Mouse (Mus musculus) forebrain, embryonic 11.5 days (tissue): ENCODE results near the gene Shpk. TPM values are rescaled to one million over a fixed set of nuclear protein-coding genes. Genes with fewer than 3 reads are reported as not detected.

Source experiments
- ATAC-seq: fragments of 200-750 bp; cut with Nextera tagmentation; replicated peaks from 2 replicates; pipeline ENCODE4 v1.8.0; 2017; ENCODE audit warnings: moderate TSS enrichment; ENCODE audit not compliant: low FRiP score
- DNase-seq: peaks from one replicate; pipeline ENCODE4 v3.0.0-alpha.2; 2017; ENCODE audit warnings: low spot score
- H3K27ac ChIP-seq: fragments of 300-500 bp; sonication (generic); 2 replicates; pipeline ENCODE4 v1.5.1; 2014; ENCODE audit warnings: low read depth, low read length
- H3K27me3 ChIP-seq: fragments of 300-500 bp; sonication (generic); 2 replicates; pipeline ENCODE4 v1.6.1; 2014; ENCODE audit warnings: mild to moderate bottlenecking, low read length, mixed read lengths; ENCODE audit not compliant: control insufficient read depth, insufficient read depth
- H3K36me3 ChIP-seq: fragments of 300-500 bp; sonication (generic); 2 replicates; pipeline ENCODE4 v1.6.1; 2014; ENCODE audit warnings: mild to moderate bottlenecking, low read length, moderate library complexity, mixed read lengths; ENCODE audit not compliant: control insufficient read depth, insufficient read depth
- H3K4me1 ChIP-seq: fragments of 300-500 bp; sonication (generic); replicated peaks from 2 replicates; pipeline ENCODE4 v1.6.1; 2014; ENCODE audit warnings: low read length, mixed read lengths; ENCODE audit not compliant: control insufficient read depth, insufficient read depth
- H3K4me2 ChIP-seq: fragments of 300-500 bp; sonication (generic); 2 replicates; pipeline ENCODE4 v1.6.1; 2014; ENCODE audit warnings: low read depth, mild to moderate bottlenecking, low read length, moderate library complexity, mixed read lengths; ENCODE audit not compliant: severe bottlenecking
- H3K4me3 ChIP-seq: fragments of 300-500 bp; sonication (generic); 2 replicates; pipeline ENCODE4 v1.5.1; 2014; ENCODE audit warnings: low read depth, low read length
- H3K9ac ChIP-seq: fragments of 300-500 bp; sonication (generic); 2 replicates; pipeline ENCODE4 v1.6.1; 2014; ENCODE audit warnings: low read length
- H3K9me3 ChIP-seq: fragments of 300-500 bp; sonication (generic); 2 replicates; pipeline ENCODE4 v1.6.1; 2016; ENCODE audit warnings: low read length, mixed read lengths; ENCODE audit not compliant: control insufficient read depth
- WGBS: fragments of 180-500 bp; shearing (Covaris S2); extraction: QIAGEN DNeasy Blood & Tissue Kit; methylation state at CpG from one replicate; pipeline ENCODE4 v1.1.7; 2014; 5-methylcytosine and 5-hydroxymethylcytosine counted together
- polyA plus RNA-seq: library from polyadenylated mRNA; unstranded; fragments of >200 nt; fragmentation: Nextera tagmentation; extraction: Ambion mirVana; gene quantifications from 2 replicates; pipeline ENCODE4 v1.2.1, GENCODE M21; 2014

The Shpk gene
- polyA plus RNA-seq, 1 experiment from 2014 or later = 0.72 TPM

DNA sequence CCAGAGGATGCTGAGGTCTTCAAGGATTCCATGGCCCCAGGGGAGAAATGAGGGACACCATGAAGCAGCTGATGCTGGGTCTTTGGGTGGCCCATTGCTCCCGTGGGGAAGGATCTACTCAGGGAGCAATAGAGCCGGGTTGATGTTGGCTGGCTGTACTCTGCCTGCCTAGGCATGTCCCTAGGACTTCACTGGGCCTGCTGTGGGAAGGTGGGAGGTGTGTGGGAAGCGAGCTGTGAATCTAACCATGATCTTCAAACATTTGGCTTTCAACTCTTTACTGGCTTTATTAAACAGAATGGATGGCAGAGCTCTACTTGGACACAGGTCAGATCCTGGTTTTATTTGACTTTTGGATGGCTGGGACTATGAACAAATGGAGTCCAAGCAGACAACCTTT lies 61.2 kb downstream of the Shpk start:
- ATAC-seq = no peak
- 62% methylated on average over 3 of the region's 3 CpGs for WGBS

DNA sequence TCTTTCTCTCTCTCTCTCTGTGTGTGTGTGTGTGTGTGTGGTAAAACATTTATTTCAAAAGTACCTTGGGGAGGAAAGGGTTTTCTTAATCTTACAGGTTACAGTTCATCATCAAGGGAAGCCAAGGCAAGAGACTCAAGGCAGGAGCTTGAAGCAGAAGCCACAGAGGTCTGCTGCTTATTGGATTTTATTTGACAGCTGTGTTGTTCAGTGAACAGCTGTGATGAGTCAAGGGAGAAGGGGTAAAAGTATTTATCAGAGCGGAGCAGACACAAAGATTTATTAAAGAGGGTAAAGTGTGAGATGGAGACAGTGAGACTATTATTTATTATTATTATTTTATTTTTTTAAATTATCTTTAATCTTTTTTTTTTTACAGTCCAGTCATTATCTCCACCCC lies 62.1 kb downstream of the Shpk start:
- no peaks in the 10 kb centered on the region for H3K9me3 ChIP-seq
- H3K36me3 ChIP-seq = no peaks in the 10 kb centered on the region
- no peak for DNase-seq
- H3K4me1 ChIP-seq = no peaks in the 10 kb centered on the region
- no peak overlapping the region for H3K4me2 ChIP-seq
- no peaks in the 10 kb centered on the region for H3K27me3 ChIP-seq
- no peak overlapping the region for H3K9ac ChIP-seq
- WGBS = 91% methylated on average over 1 of the region's 1 CpGs
- ATAC-seq = no peak
- H3K4me3 ChIP-seq = no peak overlapping the region
- H3K27ac ChIP-seq = no peak overlapping the region

More for the DNA sequence above, 61.2 kb downstream of the Shpk start:
- H3K4me2 ChIP-seq = no peak overlapping the region
- no peaks in the 10 kb centered on the region for H3K27me3 ChIP-seq
- H3K36me3 ChIP-seq = no peaks in the 10 kb centered on the region
- H3K4me3 ChIP-seq = no peak overlapping the region
- DNase-seq = no peak
- no peaks in the 10 kb centered on the region for H3K9me3 ChIP-seq
- no peak overlapping the region for H3K9ac ChIP-seq
- H3K27ac ChIP-seq = no peak overlapping the region
- H3K4me1 ChIP-seq = no peaks in the 10 kb centered on the region

DNA sequence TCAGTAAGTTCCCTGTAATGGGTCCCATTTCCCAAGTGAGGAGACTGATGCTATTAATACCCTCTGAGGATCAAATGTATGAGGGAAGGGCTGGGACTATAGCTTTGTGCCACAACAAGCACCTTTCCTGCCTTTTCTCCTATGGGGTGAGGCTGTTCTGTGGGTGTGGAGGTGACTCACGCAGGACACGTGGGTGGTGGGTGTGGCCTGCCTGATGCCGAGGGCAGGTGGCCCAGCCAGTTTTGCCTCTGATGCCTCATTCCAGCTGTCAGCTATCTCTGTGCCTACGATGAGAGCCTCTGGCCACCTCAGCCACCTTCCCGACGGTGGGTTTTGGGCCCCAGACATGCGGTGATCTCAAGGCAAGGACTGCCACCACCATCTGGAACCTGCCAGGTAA lies 68.0 kb downstream of the Shpk start, which contains the start of gene Trpv3:
Gene Trpv3 (plus strand): TSS at position 122 of the 400 bp plus-strand sequence.
- no peak within 1 kb of the TSS for H3K4me2 ChIP-seq
- H3K9ac ChIP-seq = no peak within 1 kb of the TSS
- no peaks in the 10 kb centered on the region for H3K27me3 ChIP-seq
- H3K4me3 ChIP-seq = no peak within 1 kb of the TSS
- H3K9me3 ChIP-seq = no peaks in the 10 kb centered on the region
- DNase-seq = no peak
- no peaks in the 10 kb centered on the region for H3K36me3 ChIP-seq
- no peak within 1 kb of the TSS for H3K27ac ChIP-seq
- WGBS = 94% methylated on average over 7 of the region's 7 CpGs
- no peaks in the 10 kb centered on the region for H3K4me1 ChIP-seq
- ATAC-seq = no peak

Other genes starting within 250 kb of the Shpk start
- gene Atp2a3, start 238.3 kb upstream of the Shpk start, polyA plus RNA-seq = 0.73 and 1.3 TPM in 2 replicates
- gene P2rx1, start 200.4 kb upstream of the Shpk start, polyA plus RNA-seq = 1.1 and 1.6 TPM in 2 replicates
- 4.7 and 5.2 TPM in 2 replicates for gene Camkk1, start 180.5 kb upstream of the Shpk start, polyA plus RNA-seq
- 12.6 and 13.2 TPM in 2 replicates for gene Ncbp3, start 151.7 kb upstream of the Shpk start, polyA plus RNA-seq
- gene Itgae, start 108.9 kb upstream of the Shpk start, polyA plus RNA-seq = 0.36 and 0.64 TPM in 2 replicates
- gene Haspin, start 61.2 kb upstream of the Shpk start, polyA plus RNA-seq = 22.0 and 23.6 TPM in 2 replicates
- 0.12 TPM in 1 of 2 replicates, not detected in the other for gene P2rx5, start 39.0 kb upstream of the Shpk start, polyA plus RNA-seq
- 122 and 135 TPM in 2 replicates for gene Emc6, start 22.4 kb upstream of the Shpk start, polyA plus RNA-seq
- gene Tax1bp3, start 22.4 kb upstream of the Shpk start, polyA plus RNA-seq = 157 and 171 TPM in 2 replicates
- gene Ctns, start 418 bp upstream of the Shpk start, polyA plus RNA-seq = 19.7 and 19.8 TPM in 2 replicates
- gene Trpv1, start 34.8 kb downstream of the Shpk start, polyA plus RNA-seq = not detected in 2 replicates
- not detected in 2 replicates for gene Trpv3, start 67.9 kb downstream of the Shpk start, polyA plus RNA-seq
- gene Aspa, start 130.1 kb downstream of the Shpk start, polyA plus RNA-seq = 0.12 TPM in 1 of 2 replicates, not detected in the other
- gene Gm49340, start 130.3 kb downstream of the Shpk start, polyA plus RNA-seq = not detected in 2 replicates
- gene Spata22, start 130.3 kb downstream of the Shpk start, polyA plus RNA-seq = not detected in 2 replicates
- gene Olfr20, start 151.3 kb downstream of the Shpk start, polyA plus RNA-seq = not detected in 2 replicates
- not detected in 2 replicates for gene Olfr376, start 171.8 kb downstream of the Shpk start, polyA plus RNA-seq
- gene Olfr1, start 200.2 kb downstream of the Shpk start, polyA plus RNA-seq = not detected in 2 replicates
- not detected in 2 replicates for gene Olfr378, start 229.0 kb downstream of the Shpk start, polyA plus RNA-seq